Mouse (Mus musculus) stomach, postnatal 0 days (tissue): ENCODE measurements at regions not wholly inside any gene's neighbourhood (a gene's known extent, or its start where the extent isn't known, plus 50 kb on each side); places are given as distances from the start of the nearest gene placed in this dataset.
A peak's percentile ranks its signal among the peaks of the same experiment; 100 is the strongest.

Experiments used
- ATAC-seq: fragments of 200-750 bp; cut with Nextera tagmentation; 2 replicates; pipeline ENCODE4 v1.8.0; 2017; ENCODE audit not compliant: low FRiP score, low TSS enrichment
- DNase-seq: peaks from one replicate; pipeline ENCODE4 v3.0.0-alpha.2; 2016; ENCODE audit warnings: low spot score
- H3K27ac ChIP-seq: fragments of 300-500 bp; sonication (generic); replicated peaks from 2 replicates; pipeline ENCODE4 v1.5.1; 2014; ENCODE audit warnings: mild to moderate bottlenecking, control low read depth
- H3K27me3 ChIP-seq: fragments of 300-500 bp; sonication (generic); 2 replicates; pipeline ENCODE4 v1.6.1; 2014; ENCODE audit warnings: low read length; ENCODE audit not compliant: control insufficient read depth, insufficient read depth
- H3K36me3 ChIP-seq: fragments of 300-500 bp; sonication (generic); 2 replicates; pipeline ENCODE4 v1.6.1; 2014; ENCODE audit warnings: low read length, mixed read lengths; ENCODE audit not compliant: control insufficient read depth, insufficient read depth
- H3K4me1 ChIP-seq: fragments of 300-500 bp; sonication (generic); replicated peaks from 2 replicates; pipeline ENCODE4 v1.6.1; 2014; ENCODE audit warnings: antibody characterized with exemption; ENCODE audit not compliant: control insufficient read depth, insufficient read depth
- H3K4me2 ChIP-seq: fragments of 300-500 bp; sonication (generic); replicated peaks from 2 replicates; pipeline ENCODE4 v1.6.1; 2014; ENCODE audit warnings: low read depth, mild to moderate bottlenecking, control low read depth, moderate library complexity
- H3K4me3 ChIP-seq: fragments of 300-500 bp; sonication (generic); 2 replicates; pipeline ENCODE4 v1.5.1; 2014; ENCODE audit warnings: low read depth, low read length, control low read depth
- H3K9ac ChIP-seq: fragments of 300-500 bp; sonication (generic); 2 replicates; pipeline ENCODE4 v1.6.1; 2014; ENCODE audit warnings: mild to moderate bottlenecking, low read length, control low read depth, mixed read lengths
- H3K9me3 ChIP-seq: fragments of 300-500 bp; sonication (generic); 2 replicates; pipeline ENCODE4 v1.6.1; 2016; ENCODE audit warnings: low read length; ENCODE audit not compliant: control insufficient read depth
- CTCF ChIP-seq: IDR thresholded peaks from 2 replicates; pipeline ENCODE4 v1.5.1; 2016; ENCODE audit warnings: antibody characterized with exemption, low read depth, mild to moderate bottlenecking, moderate library complexity
- EP300 ChIP-seq: optimal IDR thresholded peaks from 2 replicates; pipeline ENCODE3; 2016; ENCODE audit warnings: antibody characterized with exemption
- WGBS: fragments of 180-500 bp; shearing (Covaris S2); extraction: QIAGEN DNeasy Blood & Tissue Kit; methylation state at CpG from one replicate; pipeline ENCODE4 v1.1.7; 2014; 5-methylcytosine and 5-hydroxymethylcytosine counted together

- ATAC-seq, result no peak
Measured at GRCm38 (mm10) chr1:92707441-92707840, 58.8 kb upstream of the Otos start.

GRCm38 (mm10) chr1:92703903-92704302 lies 55.3 kb upstream of the Otos start:
- DNase-seq (no peak), ATAC-seq (peak; percentile 46; the same call in 1 of the 2 replicates)
- Histone ChIP-seq H3K27ac (no peak overlapping the region), H3K4me3 (no peak overlapping the region), H3K9me3 (no peaks in the 10 kb centered on the region), H3K36me3 (no peaks in the 10 kb centered on the region), H3K9ac (no peak overlapping the region), H3K27me3 (no peaks in the 10 kb centered on the region), H3K4me1 (peaks cover 6% of the 10 kb centered on the region), H3K4me2 (no peak overlapping the region)
- TF ChIP-seq CTCF (no peak), EP300 (no peak)
- 51% methylated on average over 12 of the region's 12 CpGs for WGBS

More at GRCm38 (mm10) chr1:92707441-92707840, 58.8 kb upstream of the Otos start:
- Histone ChIP-seq H3K27ac (no peak overlapping the region), H3K27me3 (no peaks in the 10 kb centered on the region), H3K9me3 (no peaks in the 10 kb centered on the region), H3K4me2 (no peak overlapping the region), H3K9ac (no peak overlapping the region), H3K4me3 (no peak overlapping the region), H3K36me3 (no peaks in the 10 kb centered on the region), H3K4me1 (no peaks in the 10 kb centered on the region; the same call in 1 of the 2 replicates)
- no peak for DNase-seq
- 57% methylated on average over 2 of the region's 2 CpGs for WGBS
- TF ChIP-seq EP300 (no peak), CTCF (no peak)

GRCm38 (mm10) chr1:92703270-92703669 lies 54.6 kb upstream of the Otos start:
- ATAC-seq (no peak), DNase-seq (no peak)
- WGBS, result 74% methylated on average over 3 of the region's 3 CpGs
- Histone ChIP-seq H3K4me3 (no peak overlapping the region), H3K9me3 (no peaks in the 10 kb centered on the region), H3K4me2 (no peak overlapping the region), H3K27me3 (no peaks in the 10 kb centered on the region), H3K4me1 (peaks cover 6% of the 10 kb centered on the region), H3K9ac (no peak overlapping the region), H3K36me3 (no peaks in the 10 kb centered on the region), H3K27ac (0 out of 2 replicates have a peak overlapping the region, but pooled peaks have one; percentile 31)
- TF ChIP-seq CTCF (no peak), EP300 (no peak)

- H3K9me3 ChIP-seq, result no peaks in the 10 kb centered on the region
- 91% methylated on average over 2 of the region's 2 CpGs for WGBS
- no peak overlapping the region for H3K4me3 ChIP-seq
- peaks cover 6% of the 10 kb centered on the region for H3K4me1 ChIP-seq
- H3K36me3 ChIP-seq, result no peaks in the 10 kb centered on the region
- no peak overlapping the region for H3K4me2 ChIP-seq
- ATAC-seq (no peak), DNase-seq (no peak)
- no peak overlapping the region for H3K27ac ChIP-seq
- no peak overlapping the region for H3K9ac ChIP-seq
- TF ChIP-seq CTCF (no peak), EP300 (no peak)
- H3K27me3 ChIP-seq, result no peaks in the 10 kb centered on the region
Measured at GRCm38 (mm10) chr1:92700107-92700506, 51.5 kb upstream of the Otos start.

- Histone ChIP-seq H3K4me1 (peaks cover 6% of the 10 kb centered on the region), H3K4me2 (no peak overlapping the region), H3K36me3 (no peaks in the 10 kb centered on the region), H3K9me3 (no peaks in the 10 kb centered on the region), H3K9ac (no peak overlapping the region), H3K27ac (no peak overlapping the region), H3K4me3 (no peak overlapping the region), H3K27me3 (no peaks in the 10 kb centered on the region)
- DNase-seq (no peak), ATAC-seq (peak; percentile 3; the same call in 1 of the 2 replicates)
- TF ChIP-seq CTCF, result no peak
- TF ChIP-seq EP300, result no peak
- WGBS, result 29% methylated on average over 6 of the region's 6 CpGs
Measured at GRCm38 (mm10) chr1:92699697-92700096, 51.1 kb upstream of the Otos start.

- no peak overlapping the region for H3K27ac ChIP-seq
- no peaks in the 10 kb centered on the region for H3K9me3 ChIP-seq
- peak; percentile 47 for ATAC-seq
- TF ChIP-seq EP300, result no peak
- TF ChIP-seq CTCF, result 0 out of 2 replicates have a peak, but pooled peaks have one; percentile 4
- H3K36me3 ChIP-seq, result no peaks in the 10 kb centered on the region
- no peaks in the 10 kb centered on the region for H3K27me3 ChIP-seq
- peak; percentile 53 for DNase-seq
- no peak overlapping the region for H3K4me2 ChIP-seq
- H3K9ac ChIP-seq, result 0 out of 2 replicates have a peak overlapping the region, but pooled peaks have one; percentile 1
- peaks cover 6% of the 10 kb centered on the region for H3K4me1 ChIP-seq
- 5% methylated on average over 9 of the region's 9 CpGs for WGBS
- no peak overlapping the region for H3K4me3 ChIP-seq
Measured at GRCm38 (mm10) chr1:92699048-92699447, 50.4 kb upstream of the Otos start.
